Mouse (Mus musculus) thymus, postnatal 10 days (tissue): ENCODE results near the gene Ell.
A peak's percentile ranks its signal among the peaks of the same experiment; 100 is the strongest.

Experiments
- DNase-seq, 2 experiments: peaks; one replicate each; pipeline ENCODE4 v3.0.0; 2021; ENCODE audit warnings: low spot score in 2 of 2

Gene Ell

DNA sequence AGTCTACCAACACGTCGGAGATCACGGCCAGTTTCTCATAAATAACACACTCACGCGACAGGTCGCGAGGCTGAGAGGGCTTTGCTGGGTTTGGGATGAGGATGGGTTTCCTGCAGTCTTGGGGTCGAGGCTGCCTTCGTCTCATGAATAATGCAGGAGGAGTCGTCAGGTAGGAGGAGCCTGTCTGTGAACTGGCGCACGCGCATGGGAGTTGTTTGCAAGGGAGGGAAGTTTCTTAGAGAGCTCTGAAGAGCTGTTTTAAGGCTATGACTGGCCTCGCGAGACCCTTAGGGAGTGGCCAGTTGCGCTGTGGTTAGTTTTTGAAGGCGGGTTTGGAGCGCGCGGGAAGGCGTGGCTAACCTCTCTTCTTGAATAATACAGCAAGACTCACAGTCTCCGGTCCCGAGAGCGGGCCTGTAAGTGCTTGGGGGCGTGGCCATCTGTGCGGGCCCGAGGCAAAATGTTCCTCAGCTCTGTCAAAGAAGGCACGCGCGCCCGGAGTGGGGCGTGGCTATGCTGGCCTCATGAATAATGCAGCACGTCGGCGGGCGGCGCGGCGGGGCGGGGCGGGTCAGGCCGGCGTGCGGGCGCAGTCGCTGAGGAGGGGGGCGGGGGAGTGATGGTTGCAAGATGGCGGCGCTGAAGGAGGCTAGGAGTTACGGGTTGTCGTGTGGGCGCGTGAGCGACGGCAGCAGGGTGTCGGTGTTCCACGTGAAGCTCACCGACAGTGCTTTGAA lies at the start of gene Ell:
Gene Ell (plus strand): TSS at position 381 of the 737 bp plus-strand sequence.
- peak; percentile 99 for DNase-seq

DNA sequence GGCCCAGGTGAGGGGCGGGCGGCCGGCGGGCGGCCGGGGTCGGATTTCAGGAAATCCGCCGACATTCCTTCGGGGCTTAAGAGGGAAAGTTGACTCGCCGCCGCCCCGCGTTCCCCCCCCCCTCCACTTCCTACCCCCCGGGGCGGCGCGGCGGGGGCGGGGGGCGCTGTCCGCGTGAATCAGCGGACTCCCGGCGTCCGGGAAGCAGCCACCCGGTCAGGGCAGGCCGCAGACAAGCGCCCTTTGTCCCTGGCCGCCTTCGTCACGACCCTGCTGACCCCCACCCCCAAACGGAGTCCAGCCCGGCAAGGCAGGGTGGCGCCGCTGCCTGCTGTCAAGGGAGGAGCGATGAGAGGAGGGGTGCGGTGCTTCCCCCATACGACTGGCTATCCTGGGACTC lies 49.7 kb upstream of the Ell start:
- DNase-seq: no peak

DNA sequence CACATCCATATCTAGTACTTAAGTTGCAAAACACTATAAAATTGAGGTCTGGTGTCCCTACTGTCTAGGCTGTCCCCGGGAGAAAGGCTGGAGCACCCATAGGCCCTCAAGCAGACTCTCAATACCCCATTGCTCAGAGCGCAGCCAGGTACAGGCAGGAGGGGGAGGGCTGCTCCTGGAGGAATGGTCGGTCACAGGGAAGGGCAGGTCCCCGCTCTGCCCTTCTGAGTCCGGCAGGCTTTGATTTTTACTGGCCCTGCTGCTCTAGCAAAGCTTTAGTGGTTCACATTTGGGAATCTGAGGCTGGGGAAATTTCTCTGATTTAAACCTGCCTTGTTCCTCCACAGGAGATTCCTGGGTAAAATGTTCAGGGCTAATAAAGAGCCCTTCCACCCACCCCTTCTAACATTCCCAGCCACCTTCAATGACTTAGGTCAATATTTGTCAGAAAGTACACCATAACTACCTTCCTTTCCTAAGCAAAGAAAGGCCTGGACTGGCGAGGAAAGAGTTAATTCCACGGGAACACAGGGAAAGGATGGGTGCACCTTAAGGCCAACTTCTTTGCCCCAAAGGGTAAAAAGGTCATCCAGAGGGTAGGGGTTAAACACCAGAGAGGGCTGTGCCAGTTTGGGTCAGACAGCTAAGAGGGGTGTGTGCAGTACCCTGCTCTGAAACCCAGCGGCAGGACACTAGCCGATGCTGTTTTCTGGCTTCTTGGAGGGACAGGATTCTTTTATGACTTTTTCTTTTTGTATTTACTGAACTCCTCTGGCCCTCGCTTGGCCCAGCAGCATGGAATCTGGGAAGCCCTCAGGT lies 49.0 kb upstream of the Ell start:
- no peak for DNase-seq

DNA sequence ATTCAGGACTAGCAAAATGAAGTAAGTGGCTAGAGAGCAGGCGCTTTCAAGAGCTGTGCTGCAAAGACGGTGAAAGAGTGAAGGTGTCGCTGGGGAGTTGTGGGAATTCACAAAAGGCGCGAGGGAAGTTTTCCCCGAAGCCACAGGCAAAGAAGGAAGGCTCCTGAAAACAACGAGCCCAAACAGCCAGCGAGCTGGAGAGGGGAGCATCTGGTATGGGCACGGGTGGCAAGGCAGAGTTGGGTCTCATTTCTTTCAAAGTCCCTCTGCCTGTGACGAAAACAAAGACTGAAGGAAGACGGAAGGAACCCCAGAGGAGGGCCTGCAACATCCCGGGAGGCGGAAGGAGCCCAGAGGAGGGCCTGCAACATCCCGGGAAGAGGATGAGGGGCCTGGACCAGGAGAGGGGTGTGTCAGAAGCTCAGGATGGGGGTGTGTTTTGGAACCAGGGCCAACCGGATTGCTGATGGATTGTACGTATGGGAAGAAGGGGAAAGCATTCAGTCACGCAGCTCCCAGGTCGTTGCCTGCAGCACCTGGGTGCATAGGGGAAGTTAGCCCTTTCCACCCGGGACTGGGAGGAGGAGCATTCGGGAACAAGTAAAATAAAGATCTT lies 48.3 kb upstream of the Ell start:
- no peak for DNase-seq

DNA sequence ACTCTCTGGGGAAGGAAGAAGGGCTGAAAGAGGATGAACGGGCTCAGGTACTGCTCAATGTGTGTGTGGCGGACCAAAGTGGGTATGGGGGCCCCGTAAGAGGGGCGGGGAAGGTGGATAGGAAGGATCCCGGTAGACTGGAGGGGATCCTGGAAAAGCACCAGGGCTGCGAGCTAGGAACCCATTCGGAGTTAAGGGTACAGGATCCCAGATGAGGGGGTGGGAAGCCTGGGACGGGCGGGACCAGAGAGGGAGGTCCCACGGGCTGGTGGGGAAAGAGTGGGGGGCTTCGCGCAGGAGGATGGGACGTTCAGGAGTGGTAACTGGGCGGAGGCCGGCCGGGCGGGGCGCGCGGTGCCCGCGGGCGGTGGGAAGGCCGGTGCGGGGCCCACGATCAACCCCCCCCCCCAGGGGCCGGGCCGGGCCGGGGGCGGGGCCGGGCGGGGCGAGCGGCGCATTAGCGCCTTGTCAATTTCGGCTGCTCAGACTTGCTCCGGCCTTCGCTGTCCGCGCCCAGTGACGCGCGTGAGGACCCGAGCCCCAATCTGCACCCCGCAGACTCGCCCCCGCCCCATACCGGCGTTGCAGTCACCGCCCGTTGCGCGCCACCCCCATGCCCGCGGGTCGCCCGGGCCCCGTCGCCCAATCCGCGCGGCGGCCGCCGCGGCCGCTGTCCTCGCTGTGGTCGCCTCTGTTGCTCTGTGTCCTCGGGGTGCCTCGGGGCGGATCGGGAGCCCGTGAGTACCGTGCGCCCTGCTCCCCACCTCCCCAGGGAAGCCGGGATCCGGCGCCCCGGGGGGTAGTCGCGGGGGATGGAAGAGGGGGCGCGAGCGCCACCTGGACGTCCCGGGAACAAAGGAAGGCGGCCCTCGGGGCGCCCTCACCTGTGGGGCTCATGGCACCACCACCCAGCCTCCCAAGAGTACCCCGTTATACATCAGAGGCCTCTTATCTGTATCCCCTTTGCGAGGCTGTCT lies 46.3 kb upstream of the Ell start, which contains the start of gene Crlf1:
Gene Crlf1 (plus strand): TSS at position 495 of the 977 bp plus-strand sequence.
- no peak for DNase-seq

DNA sequence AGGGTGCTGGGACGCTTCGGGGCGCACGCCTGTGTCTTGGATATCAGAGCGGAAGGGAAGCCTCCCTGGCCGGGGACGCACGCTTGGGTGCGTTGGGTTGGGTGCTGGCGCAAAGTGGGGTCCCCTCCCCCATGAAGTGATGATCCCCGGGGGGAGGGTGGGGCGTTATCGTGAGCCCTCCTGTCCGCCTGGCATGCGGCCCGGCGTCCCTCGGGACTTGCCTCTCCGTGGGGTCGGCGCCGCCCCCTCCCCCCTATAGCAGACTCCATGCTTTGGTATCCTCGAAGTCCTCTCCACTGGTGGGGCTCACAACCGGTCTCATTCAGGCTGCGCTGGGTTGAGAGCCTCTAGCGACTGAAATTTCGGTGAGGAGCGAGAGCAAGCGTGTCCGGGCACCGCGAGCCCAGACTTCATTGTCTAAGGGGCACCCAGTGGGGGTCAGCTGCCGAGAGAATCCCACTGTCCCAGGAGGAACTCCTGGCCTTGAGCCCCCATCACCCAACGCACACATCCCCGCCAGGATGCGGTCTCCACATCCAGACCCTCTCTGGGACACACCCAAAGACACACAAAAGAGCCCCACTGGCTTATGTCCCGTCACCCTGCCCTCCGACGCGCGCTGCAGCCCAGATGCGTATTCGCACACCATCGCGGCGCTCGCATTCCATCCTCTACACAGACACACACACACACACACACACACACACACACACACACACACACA lies 45.4 kb upstream of the Ell start:
- DNase-seq: no peak

DNA sequence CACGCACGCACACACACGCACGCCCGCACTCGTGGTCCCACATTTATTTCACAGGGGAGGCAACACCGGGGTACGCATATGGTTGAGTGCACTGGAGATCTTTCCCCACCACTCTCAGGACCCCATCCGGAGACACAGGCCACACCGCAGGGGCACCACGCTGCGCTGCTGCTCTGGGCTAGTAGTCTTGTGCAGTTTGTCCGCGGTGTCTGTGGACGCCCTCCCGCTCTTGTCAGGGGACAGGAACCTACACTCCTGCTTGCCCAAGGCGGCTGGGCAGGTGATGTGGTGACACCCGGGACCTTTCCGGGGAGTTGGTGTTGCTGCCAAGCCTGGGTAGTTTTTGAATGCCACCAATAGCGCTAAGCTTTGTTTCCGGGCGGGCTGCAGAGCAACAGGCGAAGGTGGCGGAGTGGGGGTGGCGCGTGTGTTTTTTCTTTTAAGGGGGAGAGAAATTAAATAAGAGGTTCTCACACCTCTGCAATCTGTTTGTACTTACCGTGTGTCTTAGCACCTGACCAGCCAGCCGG lies 44.8 kb upstream of the Ell start:
- DNase-seq: no peak

DNA sequence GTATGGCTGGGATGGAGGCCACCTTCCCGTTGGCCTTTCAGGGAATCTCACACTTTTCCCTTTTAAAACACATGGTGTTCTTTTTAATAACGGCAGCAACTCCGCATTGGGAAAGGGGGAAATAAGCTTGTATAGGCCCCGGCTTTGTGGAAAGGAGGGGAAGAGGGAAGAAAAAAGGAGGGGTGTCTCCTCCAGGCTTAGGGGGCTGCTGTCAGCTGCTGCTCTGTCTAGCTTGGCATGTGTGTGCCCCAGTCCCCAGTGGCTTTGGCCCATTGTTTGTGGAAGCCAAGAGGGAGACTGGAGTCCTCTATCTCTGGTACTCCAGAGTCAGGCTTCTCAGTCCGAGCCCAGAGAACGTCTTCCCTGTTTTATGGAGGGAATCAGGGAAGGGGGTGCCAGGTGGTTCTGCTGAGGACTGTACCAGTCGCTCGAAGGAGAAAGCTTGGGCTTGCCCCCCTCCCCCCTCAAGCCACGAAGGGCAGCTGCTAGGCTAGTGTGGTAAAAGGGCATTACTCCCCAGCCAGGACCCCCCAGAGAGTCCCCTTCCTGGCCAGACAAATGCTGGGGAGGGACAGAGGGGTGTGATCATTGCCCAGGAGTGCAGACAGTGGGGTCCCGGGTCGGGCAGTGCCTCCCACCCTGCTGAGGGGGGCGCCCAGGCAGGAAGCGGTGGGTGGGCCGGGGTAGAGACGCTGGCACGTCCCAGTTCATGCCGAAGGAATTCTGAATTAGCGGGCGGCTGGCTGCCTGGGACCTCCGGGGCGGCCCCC lies 44.1 kb upstream of the Ell start:
- no peak for DNase-seq

DNA sequence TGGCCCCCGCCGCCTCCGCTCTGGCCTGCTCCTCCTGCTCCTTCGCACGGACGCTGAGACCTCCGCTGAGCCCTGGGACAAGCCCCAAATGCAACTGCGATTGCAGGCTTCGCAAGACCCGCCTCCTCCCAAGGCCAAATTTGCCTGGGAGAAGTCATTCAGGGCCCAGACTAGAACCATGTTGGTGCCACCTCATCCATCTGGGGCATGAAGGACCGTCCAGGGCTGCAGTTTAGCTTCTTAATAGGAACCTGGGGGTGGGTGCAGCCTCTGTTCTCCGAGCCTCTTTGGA lies 43.5 kb upstream of the Ell start:
- no peak for DNase-seq

DNA sequence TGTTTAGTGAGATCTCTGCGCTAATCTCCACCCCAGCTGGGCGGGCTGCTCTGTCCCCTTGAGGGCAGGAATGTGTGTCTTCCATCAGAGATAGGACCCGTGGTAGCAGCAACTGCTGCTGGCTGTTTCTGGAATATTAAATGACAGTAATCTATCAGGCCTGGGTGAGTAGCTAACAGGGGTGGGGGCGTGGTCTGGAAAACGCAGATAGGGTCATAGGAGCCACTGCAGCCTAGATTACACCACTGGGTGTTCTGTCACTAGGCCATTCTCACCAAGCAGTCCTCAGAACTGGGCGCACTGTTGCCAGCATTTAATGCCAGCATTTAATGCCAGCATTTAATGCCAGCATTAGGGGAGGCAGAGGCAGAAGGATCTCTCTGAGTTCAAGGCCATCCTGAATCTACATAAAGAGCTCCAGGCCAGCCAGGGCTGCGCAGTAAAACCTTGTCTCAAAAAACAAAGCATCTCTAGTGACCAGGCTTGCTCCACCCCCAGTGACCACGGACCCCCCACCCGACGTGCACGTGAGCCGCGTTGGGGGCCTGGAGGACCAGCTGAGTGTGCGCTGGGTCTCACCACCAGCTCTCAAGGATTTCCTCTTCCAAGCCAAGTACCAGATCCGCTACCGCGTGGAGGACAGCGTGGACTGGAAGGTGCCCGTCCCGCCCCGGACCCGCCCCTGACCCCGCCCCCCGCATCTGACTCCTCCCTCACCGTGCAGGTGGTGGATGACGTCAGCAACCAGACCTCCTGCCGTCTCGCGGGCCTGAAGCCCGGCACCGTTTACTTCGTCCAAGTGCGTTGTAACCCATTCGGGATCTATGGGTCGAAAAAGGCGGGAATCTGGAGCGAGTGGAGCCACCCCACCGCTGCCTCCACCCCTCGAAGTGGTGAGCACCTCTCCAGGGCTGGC lies 38.6 kb upstream of the Ell start:
- peak in 1 of 2 experiments; percentile 48 for DNase-seq

DNA sequence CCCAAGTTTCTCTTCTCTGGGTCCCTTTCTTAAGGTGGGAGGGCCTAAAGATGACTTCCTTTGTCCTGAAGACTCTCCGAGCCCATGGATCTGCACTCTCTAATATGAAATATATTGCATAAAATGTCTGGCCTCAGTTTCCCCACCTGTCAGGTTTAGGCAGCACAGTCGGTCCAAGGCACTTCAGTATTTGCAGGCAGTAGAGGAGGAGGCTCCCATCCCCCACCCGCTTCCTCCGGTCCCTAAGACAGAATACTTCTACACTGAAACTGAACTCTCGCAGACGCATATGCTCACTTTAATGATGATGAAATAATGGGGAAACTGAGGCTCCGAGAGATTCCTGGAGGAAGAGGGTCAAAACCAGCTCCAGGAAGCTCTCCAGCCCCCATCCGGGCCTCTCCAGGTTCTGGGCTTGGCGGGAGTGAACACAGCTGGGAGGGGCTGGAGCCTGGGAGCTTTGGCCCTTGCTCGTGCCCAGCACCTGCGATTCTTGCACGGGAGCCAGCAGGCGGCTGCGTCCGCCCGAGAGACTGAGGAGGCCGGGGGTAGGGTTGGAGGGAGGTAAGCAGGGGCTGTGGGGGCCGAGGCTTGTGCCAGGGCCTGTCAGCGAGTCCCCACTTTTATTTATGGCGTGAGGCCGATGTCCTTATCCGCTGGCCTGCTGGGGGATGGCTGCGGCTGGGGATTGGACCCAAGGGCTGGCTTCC lies 37.3 kb upstream of the Ell start:
- no peak for DNase-seq

DNA sequence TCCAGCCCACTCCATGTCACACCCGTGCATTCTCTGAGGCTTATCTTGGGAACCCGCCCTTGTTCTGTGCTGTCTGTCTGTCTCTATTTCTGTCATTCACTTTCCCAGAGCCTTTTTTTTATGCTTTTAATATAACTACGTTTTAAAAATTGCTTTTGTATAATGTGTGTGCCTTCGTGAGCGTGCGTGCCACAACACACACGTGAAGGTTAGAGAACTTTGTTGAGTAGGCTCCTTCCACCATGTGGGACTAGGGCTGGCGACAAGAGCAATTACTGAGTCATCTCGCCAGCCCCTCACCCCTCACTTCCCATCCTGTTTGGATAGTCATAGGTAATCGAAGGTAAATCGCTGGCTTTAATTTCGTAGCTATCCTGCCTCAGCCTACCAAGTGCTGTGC lies 36.7 kb upstream of the Ell start:
- DNase-seq: no peak

DNA sequence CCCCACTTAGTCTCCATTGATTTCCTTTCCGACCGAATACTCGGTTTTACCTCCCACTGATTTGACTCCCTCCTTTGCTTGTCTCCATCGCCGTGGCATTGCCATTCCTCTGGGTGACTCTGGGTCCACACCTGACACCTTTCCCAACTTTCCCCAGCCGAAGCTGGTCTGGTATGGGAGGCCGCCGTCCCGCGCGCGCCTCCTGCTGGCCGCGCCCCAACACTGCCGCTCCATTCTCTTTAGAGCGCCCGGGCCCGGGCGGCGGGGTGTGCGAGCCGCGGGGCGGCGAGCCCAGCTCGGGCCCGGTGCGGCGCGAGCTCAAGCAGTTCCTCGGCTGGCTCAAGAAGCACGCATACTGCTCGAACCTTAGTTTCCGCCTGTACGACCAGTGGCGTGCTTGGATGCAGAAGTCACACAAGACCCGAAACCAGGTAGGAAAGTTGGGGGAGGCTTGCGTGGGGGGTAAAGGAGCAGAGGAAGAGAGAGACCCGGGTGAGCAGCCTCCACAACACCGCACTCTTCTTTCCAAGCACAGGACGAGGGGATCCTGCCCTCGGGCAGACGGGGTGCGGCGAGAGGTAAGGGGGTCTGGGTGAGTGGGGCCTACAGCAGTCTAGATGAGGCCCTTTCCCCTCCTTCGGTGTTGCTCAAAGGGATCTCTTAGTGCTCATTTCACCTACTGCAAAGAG lies 36.1 kb upstream of the Ell start:
- peak; percentile 47 to 72 for DNase-seq

DNA sequence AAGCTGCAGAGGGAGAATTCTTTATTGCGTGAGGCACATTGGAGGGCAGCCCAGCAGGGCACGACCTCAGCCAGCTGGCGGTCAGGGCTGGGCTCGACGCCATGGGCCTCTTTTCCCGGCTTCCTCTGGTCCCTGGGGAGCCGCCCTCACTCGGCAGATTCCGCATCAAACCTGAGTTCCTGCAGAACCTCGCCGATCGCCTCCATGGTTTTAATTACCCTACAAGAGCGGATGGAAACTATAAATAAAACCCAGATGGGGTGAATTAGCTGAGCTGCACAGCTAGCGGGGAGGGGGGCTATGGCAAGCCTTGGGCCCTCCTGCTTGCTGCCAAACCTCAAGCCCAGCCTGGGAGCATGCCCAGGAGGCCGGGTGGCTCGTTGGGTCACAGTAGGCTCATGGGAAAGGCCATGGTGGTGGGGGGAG lies 35.0 kb upstream of the Ell start:
- DNase-seq: no peak

DNA sequence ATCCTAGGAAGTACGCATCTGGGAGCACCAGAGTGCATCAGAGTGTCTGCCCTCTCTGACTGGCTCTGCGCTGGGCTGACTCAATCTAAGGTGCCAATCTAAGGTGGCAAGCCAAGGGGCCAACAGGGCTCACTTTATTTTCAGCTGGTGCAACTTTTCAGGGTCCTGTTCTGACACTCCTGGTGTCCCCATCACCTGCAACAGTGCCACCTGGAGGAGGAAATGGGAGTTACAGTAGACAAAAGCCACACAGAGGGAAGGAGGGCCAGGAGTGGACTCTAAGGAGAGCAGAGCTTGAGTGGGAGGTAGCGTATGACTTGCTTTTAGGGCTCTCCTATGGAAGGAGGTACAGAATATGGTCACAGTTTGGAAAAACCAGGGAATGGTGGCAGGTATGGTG lies 34.4 kb upstream of the Ell start:
- peak; percentile 70 to 90 for DNase-seq

DNA sequence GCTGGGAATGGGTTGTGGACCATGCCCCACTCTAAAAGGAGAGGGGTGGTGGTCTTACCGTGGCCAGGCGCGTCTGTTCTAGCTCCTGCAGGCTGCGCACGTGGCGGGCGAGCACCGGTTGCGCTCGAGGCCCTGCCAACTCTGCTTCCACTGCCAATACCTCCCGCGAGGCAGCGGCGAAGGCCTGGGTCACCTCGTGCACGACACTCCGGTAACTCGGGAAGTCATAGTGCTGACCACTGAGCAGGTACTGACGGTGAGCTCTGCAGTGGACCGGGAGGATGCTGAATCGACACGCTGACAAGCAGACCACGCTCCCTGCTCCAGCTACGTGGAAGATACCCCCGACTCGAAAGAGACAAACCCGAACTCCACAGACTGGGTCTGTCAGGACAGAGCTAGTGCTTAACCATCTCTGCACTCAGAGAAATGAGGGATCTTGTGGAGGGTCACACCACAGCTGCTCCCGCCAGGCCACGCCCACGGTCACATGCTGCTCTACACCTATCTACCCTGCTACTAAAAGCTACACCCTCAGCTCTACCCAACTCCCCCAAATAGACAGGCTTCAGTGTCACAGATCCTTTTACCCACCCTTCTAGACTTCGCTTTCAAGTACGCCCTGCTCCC lies 33.4 kb upstream of the Ell start:
- no peak for DNase-seq
